Mouse (Mus musculus) lung, postnatal 0 days (tissue): ENCODE results near the gene Xrcc4. TPM values are rescaled to one million over a fixed set of nuclear protein-coding genes. Genes with fewer than 3 reads are reported as not detected.

Source experiments
- ATAC-seq: fragments of 200-750 bp; cut with Nextera tagmentation; 2 replicates; pipeline ENCODE4 v1.8.0; 2017; ENCODE audit warnings: moderate library complexity
- DNase-seq: peaks from one replicate; pipeline ENCODE4 v3.0.0-alpha.2; 2016; ENCODE audit warnings: low spot score
- H3K27ac ChIP-seq: fragments of 300-500 bp; sonication (generic); 2 replicates; pipeline ENCODE4 v1.5.1; 2014; ENCODE audit warnings: antibody characterized with exemption, mild to moderate bottlenecking, low read length, mixed read lengths
- H3K27me3 ChIP-seq: fragments of 300-500 bp; sonication (generic); replicated peaks from 2 replicates; pipeline ENCODE4 v1.6.1; 2014; ENCODE audit warnings: low read length, mixed read lengths; ENCODE audit not compliant: insufficient read depth
- H3K36me3 ChIP-seq: fragments of 300-500 bp; sonication (generic); 2 replicates; pipeline ENCODE4 v1.6.1; 2014; ENCODE audit warnings: low read length, mixed read lengths; ENCODE audit not compliant: insufficient read depth
- H3K4me1 ChIP-seq: fragments of 300-500 bp; sonication (generic); 2 replicates; pipeline ENCODE4 v1.6.1; 2014; ENCODE audit warnings: antibody characterized with exemption, low read depth, low read length, mixed read lengths; ENCODE audit not compliant: insufficient read depth
- H3K4me2 ChIP-seq: fragments of 300-500 bp; sonication (generic); replicated peaks from 2 replicates; pipeline ENCODE4 v1.6.1; 2014; ENCODE audit warnings: low read depth, mild to moderate bottlenecking, low read length, moderate library complexity, mixed read lengths
- H3K4me3 ChIP-seq: fragments of 300-500 bp; sonication (generic); 2 replicates; pipeline ENCODE4 v1.5.1; 2014; ENCODE audit warnings: low read depth, low read length
- H3K9ac ChIP-seq: fragments of 300-500 bp; sonication (generic); replicated peaks from 2 replicates; pipeline ENCODE4 v1.6.1; 2014; ENCODE audit warnings: low read depth, mild to moderate bottlenecking
- H3K9me3 ChIP-seq: fragments of 300-500 bp; sonication (generic); 2 replicates; pipeline ENCODE4 v1.6.1; 2016; ENCODE audit warnings: low read length, mixed read lengths
- CTCF ChIP-seq: IDR thresholded peaks from 2 replicates; pipeline ENCODE4 v1.5.1; 2016; ENCODE audit warnings: antibody characterized with exemption, mild to moderate bottlenecking
- EP300 ChIP-seq: IDR thresholded peaks from 2 replicates; pipeline ENCODE4 v1.6.1; 2016; ENCODE audit warnings: antibody characterized with exemption, mild to moderate bottlenecking, control low read depth
- WGBS: fragments of 180-500 bp; shearing (Covaris S2); extraction: QIAGEN DNeasy Blood & Tissue Kit; methylation state at CpG from one replicate; pipeline ENCODE4 v1.1.7; 2014; 5-methylcytosine and 5-hydroxymethylcytosine counted together
- polyA plus RNA-seq: library from polyadenylated mRNA; unstranded; fragments of >200 nt; fragmentation: Nextera tagmentation; extraction: Ambion mirVana; gene quantifications from 2 replicates; pipeline ENCODE4 v1.2.1, GENCODE M21; 2015

Xrcc4 gene
- polyA plus RNA-seq, 1 experiment from 2014 or later: 12.9 TPM

DNA sequence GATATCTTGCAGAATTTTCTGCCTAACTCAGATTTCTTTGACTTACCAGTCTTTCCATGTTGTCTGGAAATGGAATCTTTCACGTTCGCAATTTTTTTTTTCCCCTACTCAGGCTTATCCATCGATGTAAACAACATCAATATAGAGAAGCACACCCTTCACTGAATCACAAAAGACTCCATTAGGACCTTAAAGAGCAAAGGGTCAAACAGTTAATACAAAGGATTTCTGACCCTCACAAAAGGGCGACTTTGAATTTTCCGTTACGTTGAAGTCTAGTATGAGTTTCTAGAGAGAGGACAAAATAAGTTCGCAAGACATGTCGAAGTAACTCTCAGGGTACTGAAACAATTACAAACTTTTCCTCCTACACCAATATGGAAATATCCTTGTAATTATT, 346.2 kb downstream of the Xrcc4 start:
- no peak overlapping the region for H3K9ac ChIP-seq
- H3K9me3 ChIP-seq: no peaks in the 10 kb centered on the region
- H3K4me3 ChIP-seq: no peak overlapping the region
- H3K27me3 ChIP-seq: no peaks in the 10 kb centered on the region
- peaks cover 3% of the 10 kb centered on the region; the same call in 1 of the 2 replicates for H3K4me1 ChIP-seq
- H3K27ac ChIP-seq: no peak overlapping the region
- no peaks in the 10 kb centered on the region for H3K36me3 ChIP-seq
- TF ChIP-seq CTCF (no peak), EP300 (no peak)
- no peak for DNase-seq
- ATAC-seq: no peak
- 31% methylated on average over 8 of the region's 8 CpGs for WGBS
- peak overlapping the region; percentile 91; the same call in 1 of the 2 replicates for H3K4me2 ChIP-seq

DNA sequence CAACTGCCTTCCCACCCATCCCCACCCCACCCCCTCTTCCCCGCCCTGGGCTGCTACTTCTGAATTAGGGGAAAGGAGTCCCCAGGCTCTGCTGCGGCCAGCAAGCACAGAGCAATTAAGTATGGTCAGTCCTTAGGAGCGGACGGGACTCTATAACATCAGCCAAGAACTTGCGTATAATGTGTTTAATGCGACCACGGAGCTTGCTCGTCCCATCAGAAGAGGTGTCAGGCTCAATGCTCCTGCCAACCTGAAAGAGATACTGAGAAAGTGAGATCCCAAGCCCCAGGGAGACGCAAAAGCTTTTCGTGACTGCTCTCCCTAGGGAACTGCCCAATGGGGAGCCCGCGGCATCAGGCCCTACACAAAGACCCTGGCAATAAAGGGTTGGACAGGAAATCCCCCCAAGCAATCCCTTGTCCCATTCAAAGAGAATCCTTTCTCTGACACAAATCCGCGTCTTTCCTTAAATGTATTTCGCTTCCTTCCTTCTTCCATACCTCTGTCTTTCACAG, 346.7 kb downstream of the Xrcc4 start:
- H3K9me3 ChIP-seq: no peaks in the 10 kb centered on the region
- DNase-seq: peak; percentile 10
- no peak for ATAC-seq

DNA sequence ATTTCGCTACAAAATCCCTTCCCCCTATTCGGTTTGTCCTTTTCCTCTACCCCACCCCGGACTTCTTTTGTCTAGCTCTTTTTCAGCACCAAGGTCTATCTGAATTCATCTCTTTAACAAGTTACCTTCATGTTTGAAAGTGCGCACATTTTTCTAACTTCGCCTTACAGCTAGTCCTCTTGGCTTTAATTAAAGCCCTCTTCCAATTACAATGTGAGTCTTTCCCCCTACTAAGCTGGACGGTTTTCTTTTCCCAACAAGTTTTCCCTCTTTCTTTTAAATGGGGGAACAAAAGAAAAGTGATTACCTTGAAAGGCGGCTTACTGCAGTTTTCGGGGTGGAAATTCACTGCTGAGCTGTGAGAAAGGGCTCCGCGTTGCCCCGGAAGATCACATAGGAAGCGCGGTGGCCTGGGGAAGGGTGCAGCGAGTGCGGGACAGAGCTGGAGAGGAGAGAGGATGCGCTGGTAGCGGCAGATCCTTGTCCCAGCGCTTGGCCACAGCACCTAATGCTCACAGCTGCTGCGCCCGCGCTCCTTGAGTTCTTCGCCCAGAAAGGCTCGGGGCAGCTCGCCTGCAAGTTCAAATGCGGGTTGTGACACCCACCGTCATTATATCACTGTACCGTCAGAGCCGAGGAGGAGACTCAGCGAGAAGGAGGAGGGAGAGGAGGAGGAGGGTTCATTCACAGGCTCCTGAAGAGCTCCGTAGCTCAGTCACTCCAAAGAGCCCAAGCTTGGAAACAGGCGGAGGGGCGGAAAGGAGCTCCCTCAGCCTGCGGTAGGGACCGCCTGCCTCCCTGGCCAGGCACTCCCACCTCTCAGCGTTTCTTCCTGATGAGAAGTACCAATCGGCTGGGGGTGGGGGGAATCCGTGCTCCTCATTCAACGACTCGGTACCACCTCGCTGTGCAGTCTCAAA, 347.4 kb downstream of the Xrcc4 start, which contains the start of gene Vcan:
TSS of gene Vcan (minus strand) at position 744 of the 920 bp plus-strand sequence.
- no peaks in the 10 kb centered on the region for H3K27me3 ChIP-seq
- peaks cover 3% of the 10 kb centered on the region; the same call in 1 of the 2 replicates for H3K4me1 ChIP-seq
- H3K4me2 ChIP-seq: peak within 1 kb of the TSS; percentile 91
- no peak within 1 kb of the TSS for H3K27ac ChIP-seq
- peak within 1 kb of the TSS; percentile 64 for H3K4me3 ChIP-seq
- H3K36me3 ChIP-seq: no peaks in the 10 kb centered on the region
- H3K9ac ChIP-seq: peak within 1 kb of the TSS; percentile 6; the same call in 1 of the 2 replicates
- no peaks in the 10 kb centered on the region for H3K9me3 ChIP-seq
- ATAC-seq (peak; percentile 11), DNase-seq (peak; percentile 71)
- TF ChIP-seq EP300: no peak
- TF ChIP-seq CTCF: no peak
- under 1% methylated on average over 40 of the region's 40 CpGs for WGBS

More for the DNA sequence above, 346.7 kb downstream of the Xrcc4 start:
- WGBS: 4% methylated on average over 15 of the region's 15 CpGs
- Histone ChIP-seq H3K4me2 (peak overlapping the region; percentile 91), H3K27ac (no peak overlapping the region), H3K4me1 (peaks cover 3% of the 10 kb centered on the region; the same call in 1 of the 2 replicates), H3K27me3 (no peaks in the 10 kb centered on the region), H3K4me3 (peak overlapping the region; percentile 64), H3K9ac (no peak overlapping the region), H3K36me3 (no peaks in the 10 kb centered on the region)
- TF ChIP-seq CTCF (no peak), EP300 (no peak)

DNA sequence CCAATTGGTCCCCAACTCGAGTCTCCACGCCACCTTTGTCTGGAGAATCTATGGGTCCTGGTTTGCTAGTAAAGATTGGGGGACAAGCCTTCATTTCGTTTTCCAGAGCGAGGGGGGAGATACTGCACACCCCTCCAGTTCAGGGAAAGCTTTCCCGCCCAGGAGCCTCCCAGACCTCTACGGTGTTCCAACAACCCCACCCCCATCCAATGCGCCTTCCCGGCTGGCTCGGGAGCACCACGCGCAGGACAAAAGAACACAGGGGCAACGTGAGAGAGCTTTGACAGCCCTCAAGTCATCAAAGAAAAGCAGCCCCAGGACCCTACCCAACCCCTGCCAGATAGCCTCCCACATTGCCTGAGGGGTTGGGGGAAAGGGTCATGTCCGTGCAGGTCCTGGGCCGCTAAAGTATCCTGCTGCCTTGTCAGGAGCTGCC, 348.3 kb downstream of the Xrcc4 start:
- Histone ChIP-seq H3K4me2 (peak overlapping the region; percentile 91), H3K4me3 (peak overlapping the region; percentile 64), H3K9me3 (no peaks in the 10 kb centered on the region), H3K9ac (peak overlapping the region; percentile 6; the same call in 1 of the 2 replicates), H3K4me1 (peaks cover 3% of the 10 kb centered on the region; the same call in 1 of the 2 replicates), H3K27me3 (no peaks in the 10 kb centered on the region), H3K36me3 (no peaks in the 10 kb centered on the region), H3K27ac (peak overlapping the region; percentile 34; the same call in 1 of the 2 replicates)
- ATAC-seq: no peak
- no peak for DNase-seq
- under 1% methylated on average over 14 of the region's 14 CpGs for WGBS
- TF ChIP-seq EP300 (no peak), CTCF (no peak)

DNA sequence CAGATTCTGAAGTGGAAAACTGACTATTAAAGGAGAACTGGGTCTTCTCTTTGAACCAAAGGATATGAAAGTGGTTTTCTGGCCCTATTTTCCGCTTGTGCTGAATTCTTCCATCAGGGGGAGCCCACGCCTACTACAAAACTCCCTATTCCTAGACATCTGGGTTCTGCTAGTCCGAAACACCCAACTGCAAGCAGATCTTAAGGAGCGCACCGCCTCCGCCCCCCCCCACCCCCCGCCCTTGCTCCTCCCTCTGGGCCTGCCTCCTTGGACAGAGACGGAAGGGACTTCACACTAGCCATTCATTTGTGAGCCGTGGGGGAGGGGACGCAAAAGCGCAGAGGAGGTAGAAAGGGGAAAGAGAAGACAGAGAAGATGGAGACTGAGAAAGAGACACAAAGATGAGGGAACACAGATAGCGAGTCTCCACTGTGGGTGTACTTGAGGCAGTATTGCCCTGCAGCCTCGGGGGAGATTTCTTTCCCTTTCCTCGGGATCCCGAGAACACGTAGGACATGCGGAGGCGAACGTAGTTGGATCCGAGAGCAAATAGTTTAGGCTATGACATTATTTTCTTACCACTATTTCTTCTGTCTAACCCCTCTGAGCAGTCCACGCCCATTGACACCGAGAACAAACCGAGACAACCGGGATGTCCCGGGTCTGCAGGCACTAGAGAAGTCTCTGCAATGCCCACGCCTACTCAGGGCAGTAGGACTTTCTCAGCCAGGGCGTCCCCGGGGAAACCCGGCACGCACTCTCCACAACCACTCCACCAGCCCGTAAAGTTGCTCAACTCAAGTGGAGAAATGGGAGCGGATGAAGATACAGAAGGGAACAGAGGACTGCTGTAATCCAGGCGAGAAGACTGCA, 348.9 kb downstream of the Xrcc4 start:
- DNase-seq (peak; percentile 96), ATAC-seq (peak; percentile 87)
- peak overlapping the region; percentile 76 for H3K27ac ChIP-seq
- H3K4me1 ChIP-seq: peaks cover 3% of the 10 kb centered on the region; the same call in 1 of the 2 replicates
- H3K4me3 ChIP-seq: peak overlapping the region; percentile 64
- peak overlapping the region; percentile 41; the same call in 1 of the 2 replicates for H3K9ac ChIP-seq
- under 1% methylated on average over 32 of the region's 33 CpGs for WGBS
- H3K4me2 ChIP-seq: peak overlapping the region; percentile 91
- no peaks in the 10 kb centered on the region for H3K36me3 ChIP-seq
- H3K9me3 ChIP-seq: no peaks in the 10 kb centered on the region
- no peaks in the 10 kb centered on the region for H3K27me3 ChIP-seq
- TF ChIP-seq EP300: 0 out of 2 replicates have a peak, but pooled peaks have one; percentile 25
- peak; percentile 71 for TF ChIP-seq CTCF
